In the genomic region with DNA sequence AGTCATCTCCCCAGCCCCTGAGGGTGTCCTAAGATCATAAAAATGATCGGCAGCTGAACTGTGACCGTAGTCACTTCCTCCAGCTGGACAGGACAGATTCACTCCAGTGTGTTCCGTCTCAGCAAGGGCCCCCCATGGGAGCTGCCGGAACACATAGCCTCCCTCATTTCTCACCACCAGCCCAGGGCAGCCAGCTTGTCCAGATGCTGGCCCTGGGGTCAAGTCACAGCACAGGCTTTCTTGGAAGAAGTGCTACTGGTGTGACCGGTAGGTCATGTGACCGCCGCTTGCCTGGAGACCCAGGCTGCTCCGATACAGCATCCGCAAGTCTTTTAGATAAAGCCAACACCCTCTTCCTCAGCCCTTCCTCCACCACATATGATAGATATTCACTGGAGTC, we compare ENCODE assay signal across 27 mouse cellular contexts. TPM values are rescaled to one million over a fixed set of nuclear protein-coding genes. Genes with fewer than 3 reads are reported as not detected.
A peak's percentile ranks its signal among the peaks of the same experiment; 100 is the strongest.
DNase-seq lines count a peak whose midpoint lies in the region; ATAC-seq lines count a peak whose summit lies in the region.
"Had no signal": no experiment of that assay in that cellular context is flagged by ENCODE, and none has a peak within 500 bp of the region (broad histone marks: within the 10 kb centered on the region; RNA-seq: fewer than 3 reads in every experiment).

No protein-coding gene starts in this region.

- WGBS in kidney, embryonic 16.5 days, result 58% methylated on average over 9 of the region's 9 CpGs
- WGBS in intestine, embryonic 16.5 days, result 67% methylated on average over 9 of the region's 9 CpGs

- H3K27me3 ChIP-seq in kidney, embryonic 16.5 days (ENCODE audit: insufficient read depth, low read length), result no peaks in the 10 kb centered on the region
- H3K27me3 ChIP-seq in intestine, embryonic 16.5 days (replicated peaks; ENCODE audit: control insufficient read depth, insufficient read depth, low read length), result no peaks in the 10 kb centered on the region
- H3K27me3 ChIP-seq: hindbrain, embryonic 13.5 days had no signal

- ATAC-seq in kidney, embryonic 16.5 days (ENCODE audit: low FRiP score, low TSS enrichment), result no peak
- ATAC-seq in intestine, embryonic 16.5 days, result no peak
- ATAC-seq: activated CD4-positive, CD25-positive, alpha-beta regulatory T cell, adult 4 months; CD4-positive, CD25-positive, alpha-beta regulatory T cell, adult 4 months; forebrain, embryonic 13.5 days; forebrain, embryonic 16.5 days had no signal

- H3K36me3 ChIP-seq in kidney, embryonic 16.5 days (ENCODE audit: insufficient read depth, low read length), result no peaks in the 10 kb centered on the region
- H3K36me3 ChIP-seq in intestine, embryonic 16.5 days (ENCODE audit: control insufficient read depth, insufficient read depth, low read length), result no peaks in the 10 kb centered on the region
- H3K36me3 ChIP-seq: forebrain, embryonic 10.5 days; heart, embryonic 12.5 days; heart, embryonic 15.5 days; hindbrain, embryonic 10.5 days; hindbrain, embryonic 13.5 days had no signal

- peaks cover 4% of the 10 kb centered on the region; the same call in 1 of the 2 replicates for H3K4me1 ChIP-seq in kidney, embryonic 16.5 days (ENCODE audit: insufficient read depth, low read length)
- H3K4me1 ChIP-seq in intestine, embryonic 16.5 days (ENCODE audit: control insufficient read depth, insufficient read depth, low read length), result peaks cover 23% of the 10 kb centered on the region
- H3K4me1 ChIP-seq: forebrain, embryonic 10.5 days; forebrain, embryonic 13.5 days; heart, embryonic 12.5 days; heart, embryonic 15.5 days; hindbrain, embryonic 13.5 days had no signal

- peak; percentile 34 to 40 for DNase-seq in kidney, adult 8-10 months
- DNase-seq in kidney, adult 11 months, result no peak
- DNase-seq in kidney, postnatal 14 days, result peak; percentile 69
- peak; percentile 42 to 76 for DNase-seq in kidney, postnatal 25 days
- DNase-seq in kidney, postnatal 4 days, result peak; percentile 38 to 68
- DNase-seq in right cerebral cortex, postnatal 25 days, result no peak
- DNase-seq: adrenal gland, adult 8-10 months; adrenal gland, postnatal 25 days; cerebellum, adult 11-12 months; cerebellum, adult 8-10 months; cerebellum, postnatal 10 days; gastrocnemius, postnatal 10 days; gastrocnemius, postnatal 36 days; heart, postnatal 10 days; heart, postnatal 36 days had no signal

- no peak overlapping the region for H3K4me2 ChIP-seq in kidney, embryonic 16.5 days (replicated peaks; ENCODE audit: low read depth, low read length)
- H3K4me2 ChIP-seq in intestine, embryonic 16.5 days (ENCODE audit: low read depth, low read length), result no peak overlapping the region
- H3K4me2 ChIP-seq: forebrain, embryonic 13.5 days; heart, embryonic 12.5 days; heart, embryonic 15.5 days; hindbrain, embryonic 13.5 days had no signal

- no peak overlapping the region for H3K27ac ChIP-seq in kidney, embryonic 16.5 days (ENCODE audit: low read length)
- H3K27ac ChIP-seq in intestine, embryonic 16.5 days (ENCODE audit: low read length), result no peak overlapping the region
- H3K27ac ChIP-seq: forebrain, embryonic 10.5 days; forebrain, embryonic 13.5 days; heart, embryonic 15.5 days; hindbrain, embryonic 10.5 days; hindbrain, embryonic 13.5 days had no signal

- no peaks in the 10 kb centered on the region for H3K9me3 ChIP-seq in kidney, embryonic 16.5 days (ENCODE audit: low read length)
- no peaks in the 10 kb centered on the region for H3K9me3 ChIP-seq in intestine, embryonic 16.5 days (ENCODE audit: control insufficient read depth, low read length)
- H3K9me3 ChIP-seq: forebrain, embryonic 10.5 days; forebrain, embryonic 13.5 days; heart, embryonic 12.5 days; heart, embryonic 15.5 days; hindbrain, embryonic 10.5 days; hindbrain, embryonic 13.5 days had no signal

- H3K4me3 ChIP-seq in kidney, embryonic 16.5 days (ENCODE audit: low read length), result no peak overlapping the region
- no peak overlapping the region for H3K4me3 ChIP-seq in intestine, embryonic 16.5 days (ENCODE audit: low read length)
- H3K4me3 ChIP-seq: forebrain, embryonic 10.5 days; forebrain, embryonic 13.5 days; heart, embryonic 12.5 days; heart, embryonic 15.5 days; hindbrain, embryonic 10.5 days; hindbrain, embryonic 13.5 days had no signal

- H3K9ac ChIP-seq in kidney, embryonic 16.5 days (replicated peaks; ENCODE audit: low read length), result no peak overlapping the region
- H3K9ac ChIP-seq in intestine, embryonic 16.5 days (ENCODE audit: low read depth, low read length), result no peak overlapping the region
- H3K9ac ChIP-seq: forebrain, embryonic 13.5 days; heart, embryonic 12.5 days; heart, embryonic 15.5 days; hindbrain, embryonic 13.5 days had no signal

RNA-seq across cellular contexts. Expression of gene Adap1, which starts 11.9 kb away (rescaled TPM):
- 1.1 and 1.7 TPM in 2 replicates for polyA plus RNA-seq in kidney, embryonic 16.5 days (2015; fragmentation: Nextera tagmentation; extraction: Ambion mirVana)
- polyA plus RNA-seq in intestine, embryonic 16.5 days (2015; fragmentation: Nextera tagmentation; extraction: Ambion mirVana), result 5.3 and 6.3 TPM in 2 replicates

RNA-seq across cellular contexts. Expression of gene Cox19, which starts 37.7 kb away (rescaled TPM):
- 99.3 and 104 TPM in 2 replicates for polyA plus RNA-seq in kidney, embryonic 16.5 days (2015; fragmentation: Nextera tagmentation; extraction: Ambion mirVana)
- polyA plus RNA-seq in intestine, embryonic 16.5 days (2015; fragmentation: Nextera tagmentation; extraction: Ambion mirVana), result 183 and 195 TPM in 2 replicates

RNA-seq across cellular contexts. Expression of gene Cyp2w1, which starts 38.9 kb away (rescaled TPM):
- not detected in 2 replicates for polyA plus RNA-seq in kidney, embryonic 16.5 days (2015; fragmentation: Nextera tagmentation; extraction: Ambion mirVana)
- 33.9 and 44.0 TPM in 2 replicates for polyA plus RNA-seq in intestine, embryonic 16.5 days (2015; fragmentation: Nextera tagmentation; extraction: Ambion mirVana)
- polyA plus RNA-seq: activated CD4-positive, CD25-positive, alpha-beta regulatory T cell, adult 4 months; C2C12; CD4-positive, CD25-positive, alpha-beta regulatory T cell, adult 4 months; forebrain, embryonic 10.5 days; forebrain, embryonic 13.5 days; forebrain, embryonic 16.5 days; heart, embryonic 12.5 days; heart, embryonic 15.5 days; hindbrain, embryonic 10.5 days; hindbrain, embryonic 13.5 days had no signal

Comparison
In these comparisons a context has a peak if more than half of its experiments do, and no peak if none do; other contexts are left out.
1. DNase-seq: peak in kidney, adult 8-10 months (2 of 2), kidney, postnatal 14 days (single experiment), kidney, postnatal 25 days (2 of 2) and kidney, postnatal 4 days (2 of 2); none in kidney, adult 11 months (single experiment) and right cerebral cortex, postnatal 25 days (single experiment).
2. RNA of gene Cyp2w1, which starts 38.9 kb away (polyA plus RNA-seq): 33.9 to 44.0 TPM in intestine, embryonic 16.5 days; not detected in kidney, embryonic 16.5 days; every median in the first group is over 10 times any median in the second.